Mouse (Mus musculus): ENCODE results near the gene Tmem205.

Gene Tmem205

GRCm38 (mm10) chr9:21944267-21944666, 16.9 kb upstream of the Tmem205 start:
- in situ Hi-C loops (cut with MboI, MseI) = no loop called here

GRCm38 (mm10) chr9:21943638-21944037, 16.3 kb upstream of the Tmem205 start:
- in situ Hi-C loops (cut with MboI, MseI) = no loop called here

- in situ Hi-C loops (cut with MboI, MseI) = no loop called here
Measured at GRCm38 (mm10) chr9:21943046-21943445, 15.7 kb upstream of the Tmem205 start.

DNA sequence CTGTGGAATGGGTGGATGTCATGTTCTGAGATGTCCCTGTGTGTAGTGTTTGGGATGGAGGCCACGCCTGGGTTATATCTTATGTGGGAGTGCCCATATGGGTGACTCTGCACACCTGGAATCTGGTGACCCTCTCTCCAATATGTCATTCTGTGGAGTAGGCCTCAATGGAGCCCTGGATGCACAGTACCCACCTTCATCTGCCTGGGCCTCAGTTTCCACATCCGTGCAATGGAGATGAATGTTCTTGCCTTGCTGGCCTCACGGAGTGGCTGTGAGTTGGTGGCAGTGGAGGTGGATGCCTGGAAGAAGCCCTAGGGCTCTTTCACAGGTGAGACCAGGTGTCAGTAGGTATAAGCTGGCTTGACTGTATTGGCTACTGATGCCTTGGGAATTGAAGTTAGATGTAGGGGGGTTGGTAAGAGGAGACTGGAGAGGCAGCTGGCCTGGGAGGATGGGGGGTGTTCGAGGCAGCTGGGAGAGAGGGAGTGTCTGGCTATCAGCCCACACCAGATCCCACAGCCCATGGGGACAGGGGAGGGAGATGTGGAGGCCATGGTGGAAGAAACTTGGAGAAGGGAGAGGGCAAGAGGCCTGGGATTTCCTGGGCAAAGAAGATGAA, 11.0 kb upstream of the Tmem205 start:
- in situ Hi-C loops (cut with MboI, MseI) = no loop called here

GRCm38 (mm10) chr9:21937711-21938175, 10.4 kb upstream of the Tmem205 start:
- in situ Hi-C loops (cut with MboI, MseI) = no loop called here

GRCm38 (mm10) chr9:21936692-21937570, 9.6 kb upstream of the Tmem205 start, which contains the start of gene Plppr2:
Gene Plppr2, plus strand, starts transcription at chr9:21937033.
- in situ Hi-C loops (cut with MboI, MseI) = no loop called here

GRCm38 (mm10) chr9:21935466-21936131, 8.2 kb upstream of the Tmem205 start:
- in situ Hi-C loops (cut with MboI, MseI) = no loop called here

DNA sequence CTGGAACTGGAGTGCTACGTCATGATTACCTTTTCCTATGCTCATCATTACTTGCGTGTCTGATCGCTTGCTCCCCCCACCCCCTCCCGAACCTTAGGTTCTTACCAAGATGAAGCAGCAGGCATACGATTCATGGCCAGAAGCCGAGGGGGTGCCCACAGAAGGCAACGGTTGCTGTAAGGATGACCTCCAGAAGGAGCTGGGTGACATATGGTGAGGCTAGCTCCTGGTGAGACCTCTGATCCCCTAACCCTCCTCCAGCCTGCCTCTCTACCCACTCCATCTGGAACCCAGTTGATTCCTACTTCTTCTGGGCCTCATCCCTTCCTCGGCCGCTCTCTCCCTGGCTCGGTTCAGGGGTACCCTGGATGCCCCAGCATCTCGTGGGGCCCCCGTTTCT, 6.7 kb upstream of the Tmem205 start:
- in situ Hi-C loops (cut with MboI, MseI) = no loop called here

DNA sequence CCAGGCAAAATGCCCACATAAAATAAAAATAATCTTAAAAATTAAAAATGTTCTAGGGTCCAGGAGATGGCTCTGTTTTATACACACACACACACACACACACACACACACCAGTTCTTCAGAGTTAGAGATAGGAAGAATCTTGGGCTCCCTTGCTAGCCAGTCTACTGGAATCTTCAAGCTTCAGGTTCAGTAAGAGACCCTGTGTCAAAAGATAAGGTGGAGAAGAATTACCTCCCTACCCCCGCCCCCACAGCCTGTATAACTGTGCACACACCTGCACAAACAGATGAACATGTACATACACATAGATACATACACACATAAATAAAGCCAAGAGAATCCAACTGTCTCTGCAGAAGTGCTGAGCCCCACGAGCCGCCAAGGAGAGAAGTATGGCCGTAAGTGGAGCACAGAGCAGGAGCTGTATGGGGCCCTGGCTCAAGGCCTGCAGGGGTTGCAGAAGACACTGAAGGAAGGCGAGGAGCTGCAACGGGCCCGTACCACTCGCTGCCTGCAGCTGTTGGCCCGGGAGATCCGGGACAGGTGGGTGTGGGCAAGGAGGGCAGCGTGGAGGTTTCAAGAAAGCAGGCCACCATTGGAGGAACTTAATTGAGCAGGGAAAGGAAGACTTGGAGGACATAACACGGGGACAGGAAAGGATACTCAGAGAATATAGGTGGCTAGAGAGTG, 5.2 kb upstream of the Tmem205 start:
- in situ Hi-C loops (cut with MboI, MseI) = no loop called here

- in situ Hi-C loops (cut with MboI, MseI) = no loop called here
Measured at GRCm38 (mm10) chr9:21932006-21932405, 4.7 kb upstream of the Tmem205 start.

- in situ Hi-C loops (cut with MboI, MseI) = no loop called here
Measured at GRCm38 (mm10) chr9:21929208-21929607, 1.9 kb upstream of the Tmem205 start.

DNA sequence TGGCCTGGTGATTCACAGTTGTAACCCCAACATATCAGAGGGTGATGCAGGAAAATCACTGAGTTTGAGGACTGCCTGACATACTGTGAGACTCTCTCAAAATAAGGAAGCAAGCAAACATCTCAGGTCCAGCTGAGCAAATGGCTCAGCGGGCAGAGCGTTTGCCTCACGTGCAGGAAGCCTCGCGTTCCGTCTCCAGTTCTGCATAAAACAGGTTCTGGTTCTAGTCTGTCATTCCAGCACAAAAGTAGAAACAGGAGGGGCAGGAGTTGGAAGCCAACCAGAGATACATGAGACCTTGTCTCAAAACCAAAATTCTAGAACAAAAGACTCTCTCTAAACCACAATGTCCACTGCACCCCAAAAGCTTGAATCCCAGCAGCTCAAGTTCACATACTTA, 572 bp downstream of the Tmem205 start:
- in situ Hi-C loops (cut with MboI, MseI) = no loop called here

DNA sequence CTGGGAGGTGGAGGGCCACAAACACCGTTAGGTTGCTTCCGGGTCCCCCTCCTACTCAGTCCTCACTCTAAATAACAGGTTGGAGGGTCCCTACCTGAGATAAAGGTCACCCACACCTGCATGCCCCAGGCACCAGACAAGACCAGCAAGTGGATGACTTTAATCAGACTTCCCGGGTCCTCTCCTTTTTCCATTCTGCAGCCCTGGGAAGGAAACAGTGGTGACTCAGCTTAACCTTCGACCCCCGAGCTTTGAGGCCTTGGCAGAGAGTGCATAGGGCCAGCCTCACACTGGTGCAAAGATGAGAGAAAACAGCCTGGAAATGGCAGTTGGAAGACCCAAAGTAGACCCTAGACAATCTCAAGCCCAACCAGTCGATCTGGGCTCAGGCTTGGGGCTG, 1.2 kb downstream of the Tmem205 start:
- in situ Hi-C loops (cut with MboI, MseI) = no loop called here

DNA sequence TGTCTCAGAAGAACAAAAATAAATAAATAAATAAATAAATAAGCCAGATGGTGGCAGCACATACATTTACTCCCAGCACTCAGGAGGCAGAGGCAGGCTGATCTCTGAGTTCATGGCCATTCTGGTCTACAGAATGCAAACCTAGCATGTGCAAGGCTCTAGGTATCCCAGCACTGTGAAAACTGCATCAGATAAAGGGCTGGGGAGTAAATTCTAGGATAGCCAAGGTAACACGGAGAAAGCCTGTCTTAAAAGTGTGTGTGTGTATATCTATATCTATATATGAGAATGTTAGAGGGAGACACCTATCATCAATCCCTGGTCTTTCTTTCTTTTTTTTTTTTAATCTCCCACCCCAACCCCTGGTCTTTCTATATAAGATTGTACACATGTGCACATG, 1.9 kb downstream of the Tmem205 start:
- in situ Hi-C loops (cut with MboI, MseI) = no loop called here

DNA sequence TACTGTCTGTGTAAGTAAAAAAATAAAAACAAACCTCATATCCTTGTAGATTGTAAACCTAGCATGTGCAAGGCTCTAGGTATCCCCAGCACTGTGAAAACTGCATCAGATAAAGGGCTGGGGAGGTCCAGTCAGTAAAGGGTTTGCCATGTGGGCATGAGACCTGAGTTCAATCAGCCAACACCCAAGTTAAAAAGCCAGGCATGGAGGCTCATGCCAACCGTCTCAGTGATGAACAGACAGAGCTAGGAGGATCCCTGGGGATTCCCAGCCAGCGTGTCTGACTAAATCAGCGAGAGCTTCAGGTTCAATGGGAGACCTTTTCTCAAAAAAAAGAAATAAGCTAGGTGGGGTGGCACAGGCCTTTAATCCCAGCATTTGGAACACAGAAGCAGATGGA, 2.3 kb downstream of the Tmem205 start:
- in situ Hi-C loops (cut with MboI, MseI) = no loop called here

DNA sequence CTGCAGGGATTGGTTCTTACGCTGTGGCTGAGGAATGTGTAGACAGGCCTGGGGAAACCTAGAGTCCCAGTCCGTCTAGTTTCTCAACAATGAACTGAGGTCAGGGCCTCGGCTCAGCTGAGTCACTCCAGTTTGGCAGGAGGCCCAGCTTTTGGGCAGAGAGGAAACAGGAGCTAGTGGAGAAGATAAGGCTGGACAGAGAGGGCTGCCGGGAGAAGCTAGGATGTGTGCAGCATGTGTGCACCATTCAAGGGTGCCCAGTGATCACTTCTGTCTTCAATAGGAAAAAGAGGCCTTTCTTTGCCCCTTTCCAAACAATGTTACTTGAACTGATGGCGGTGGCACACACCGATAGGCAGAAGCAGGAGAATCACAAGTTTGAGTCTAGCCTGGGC, 3.3 kb downstream of the Tmem205 start:
- in situ Hi-C loops (cut with MboI, MseI) = no loop called here

DNA sequence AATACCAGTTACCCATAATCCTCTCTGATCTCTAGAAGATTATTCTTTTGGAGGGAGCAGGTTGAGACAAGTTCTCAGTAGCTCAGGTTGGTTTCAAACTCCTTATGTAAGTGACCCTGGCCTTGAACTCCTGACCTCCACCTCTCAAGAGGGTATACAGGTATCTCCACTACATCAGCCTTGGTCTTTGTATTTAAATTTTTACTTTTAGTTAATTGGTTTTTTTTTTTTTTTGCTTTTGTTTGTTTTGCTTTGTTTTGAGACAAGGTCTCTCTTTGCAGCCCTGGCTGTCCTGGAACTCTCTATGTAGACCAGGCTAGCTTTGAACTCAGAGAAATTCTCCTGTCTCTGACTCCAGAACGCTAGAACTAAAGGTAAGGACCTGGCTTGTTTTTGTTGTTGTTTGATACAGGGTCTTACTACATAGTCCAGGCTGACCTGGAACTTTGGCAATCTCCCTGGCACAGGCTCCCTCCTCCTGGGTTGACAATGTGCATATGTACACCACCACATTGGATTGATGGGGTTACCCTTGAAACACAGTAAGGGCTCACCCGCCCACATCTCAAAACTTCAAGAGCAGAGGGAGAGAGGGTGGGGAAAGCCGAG, 3.8 kb downstream of the Tmem205 start:
- in situ Hi-C loops (cut with MboI, MseI) = no loop called here

GRCm38 (mm10) chr9:21923036-21923435, 4.3 kb downstream of the Tmem205 start:
- in situ Hi-C loops (cut with MboI, MseI) = no loop called here

DNA sequence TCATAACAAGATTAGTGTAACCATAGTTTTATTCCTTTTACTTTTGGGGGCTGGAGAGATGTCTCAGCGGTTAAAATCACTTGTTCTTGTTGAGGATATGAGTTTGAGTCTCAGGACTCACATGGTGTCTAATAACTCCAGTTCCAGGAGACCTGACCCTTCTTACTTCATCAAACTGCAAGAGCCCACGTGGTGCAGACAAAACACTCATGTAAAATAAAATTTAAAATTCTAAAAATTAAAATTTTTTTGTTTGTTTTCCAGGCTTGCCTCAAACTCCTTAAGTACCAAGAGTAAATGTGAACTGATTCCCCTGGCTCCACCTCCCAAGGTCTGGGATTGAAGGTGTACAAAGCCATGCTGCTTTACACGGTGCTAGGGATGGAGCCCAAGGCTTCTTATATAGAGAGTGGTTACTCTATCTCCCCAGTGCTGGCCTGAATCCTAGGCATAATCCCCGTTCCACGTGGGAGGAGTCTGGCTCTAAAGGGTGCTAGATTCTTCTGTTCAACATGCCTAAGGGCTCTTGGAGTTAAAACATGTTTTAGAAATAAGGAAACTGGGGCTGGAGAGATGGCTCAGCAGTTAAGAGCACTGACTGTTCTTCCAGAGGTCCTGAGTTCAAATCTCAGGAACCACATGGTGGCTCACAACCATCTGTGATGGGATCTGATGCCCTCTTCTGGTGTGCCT, 8.5 kb downstream of the Tmem205 start:
- in situ Hi-C loops (cut with MboI, MseI) = loop anchor here (5.0 kb wide), 1 partner anchor 83 kb away; the partner anchor contains the start of genes Ccdc151 and Prkcsh

- in situ Hi-C loops (cut with MboI, MseI) = loop anchor here (5.0 kb wide), 1 partner anchor 84 kb away; the partner anchor contains the start of genes Ccdc151 and Prkcsh
Measured at GRCm38 (mm10) chr9:21918035-21918592, 9.2 kb downstream of the Tmem205 start, which contains the start of gene Rab3d. Gene Rab3d, minus strand, starts transcription at chr9:21918192.
